Mouse (Mus musculus) myocyte (in vitro differentiated cells): ENCODE results near the gene Osbpl8.

Source experiments
- CEBPB ChIP-seq: IDR thresholded peaks from 2 replicates; pipeline ENCODE4 v1.6.1; 2011; ENCODE audit warnings: mild to moderate bottlenecking, moderate library complexity; ENCODE audit not compliant: poor library complexity, insufficient read depth, severe bottlenecking
- MAX ChIP-seq: IDR thresholded peaks from one replicate; pipeline ENCODE4 v1.6.1; 2011; ENCODE audit warnings: low read depth, mild to moderate bottlenecking, control low read depth
- MYOD1 ChIP-seq, 3 experiments: IDR thresholded peaks; one replicate each; pipeline ENCODE4 v1.6.1; 2011; ENCODE audit warnings: control low read depth in 2 of 3, low read depth in 2 of 3, mild to moderate bottlenecking in 2 of 3, moderate library complexity in 1 of 3; ENCODE audit not compliant: insufficient read length in 2 of 3, control insufficient read depth in 1 of 3
- MYOG ChIP-seq, 3 experiments: IDR thresholded peaks; one replicate each; pipeline ENCODE4 v1.6.1; 2011; ENCODE audit warnings: control low read depth in 2 of 3, low read depth in 2 of 3, mild to moderate bottlenecking in 2 of 3; ENCODE audit not compliant: insufficient read length in 2 of 3, control insufficient read depth in 1 of 3, insufficient read depth in 1 of 3
- POLR2A ChIP-seq: IDR thresholded peaks from one replicate; pipeline ENCODE4 v1.6.1; 2011; ENCODE audit warnings: low read depth, mild to moderate bottlenecking, control low read depth, moderate library complexity; ENCODE audit not compliant: insufficient read length
- POLR2AphosphoS2 ChIP-seq: IDR thresholded peaks from one replicate; pipeline ENCODE4 v1.6.1; 2011; ENCODE audit warnings: low read depth, control low read depth; ENCODE audit not compliant: insufficient read length
- TCF12 ChIP-seq: IDR thresholded peaks from one replicate; pipeline ENCODE4 v1.6.1; 2011; ENCODE audit warnings: mild to moderate bottlenecking, control low read depth; ENCODE audit not compliant: poor library complexity, insufficient read depth, severe bottlenecking
- TCF3 ChIP-seq: IDR thresholded peaks from one replicate; pipeline ENCODE4 v1.6.1; 2011; ENCODE audit warnings: low read depth, control low read depth; ENCODE audit not compliant: insufficient read length
- USF1 ChIP-seq: IDR thresholded peaks from one replicate; pipeline ENCODE4 v1.6.1; 2011; ENCODE audit warnings: low read depth, mild to moderate bottlenecking, control low read depth, moderate library complexity

- no peak for TF ChIP-seq TCF3
- TF ChIP-seq POLR2A = no peak
- TF ChIP-seq MAX = no peak
- TF ChIP-seq MYOG (IDR thresholded peaks at IDR 0.05; ENCODE audit: control insufficient read depth in 1 of 3, insufficient read depth in 1 of 3, insufficient read length in 2 of 3, low read depth in 2 of 3) = no peak
- TF ChIP-seq MYOD1 (IDR thresholded peaks at IDR 0.05; ENCODE audit: control insufficient read depth in 1 of 3, insufficient read length in 2 of 3, low read depth in 2 of 3) = no peak
- TF ChIP-seq USF1 = no peak
- TF ChIP-seq TCF12 = no peak
- TF ChIP-seq POLR2AphosphoS2 = no peak
- TF ChIP-seq CEBPB = no peak
Measured at GRCm38 (mm10) chr10:111257358-111257757, 92.8 kb downstream of the Osbpl8 start.
